Mouse (Mus musculus) liver, postnatal 0 days (tissue): ENCODE results near the gene Ccdc121.

ENCODE experiments used
- CTCF ChIP-seq: sonication (generic); IDR thresholded peaks from 2 replicates; pipeline ENCODE4 v1.5.1; 2016; ENCODE audit warnings: antibody characterized with exemption, low read depth
- EP300 ChIP-seq: IDR thresholded peaks from 2 replicates; pipeline ENCODE4 v1.6.1; 2016; ENCODE audit warnings: antibody characterized with exemption, low read depth, mild to moderate bottlenecking

GRCm38 (mm10) chr1:181519137-181519536 is 7.9 kb upstream of the Ccdc121 start:
- TF ChIP-seq CTCF (peak; percentile 54), EP300 (no peak)
